Mouse (Mus musculus): Measurements from ENCODE around the gene Rbm47. TPM values are rescaled to one million over a fixed set of nuclear protein-coding genes. Genes with fewer than 3 reads are reported as not detected.

Rbm47 gene
- total RNA-seq, 2 experiments from 2014 or later = 0.68 to 5.6 TPM

GRCm38 (mm10) chr5:66135853-66136210 is 37.1 kb downstream of the Rbm47 start:
- no peak for ATAC-seq (replicated peaks; ENCODE audit: low FRiP score, poor library complexity, severe bottlenecking)

- no peak for ATAC-seq (replicated peaks; ENCODE audit: low FRiP score, poor library complexity, severe bottlenecking)
These were observed 37.6 kb downstream of the Rbm47 start for GRCm38 (mm10) chr5:66135161-66135852.

- ATAC-seq (replicated peaks; ENCODE audit: low FRiP score, poor library complexity, severe bottlenecking) = no peak
These were observed 38.3 kb downstream of the Rbm47 start for GRCm38 (mm10) chr5:66134578-66134977.

GRCm38 (mm10) chr5:66128948-66129347 is 44.0 kb downstream of the Rbm47 start:
- no peak for ATAC-seq (replicated peaks; ENCODE audit: low FRiP score, poor library complexity, severe bottlenecking)

- ATAC-seq (replicated peaks; ENCODE audit: low FRiP score, poor library complexity, severe bottlenecking) = no peak
These were observed 47.5 kb downstream of the Rbm47 start for GRCm38 (mm10) chr5:66125418-66125817.

GRCm38 (mm10) chr5:66124931-66125330 is 48.0 kb downstream of the Rbm47 start:
- ATAC-seq (replicated peaks; ENCODE audit: low FRiP score, poor library complexity, severe bottlenecking) = no peak

- no peak for ATAC-seq (replicated peaks; ENCODE audit: low FRiP score, poor library complexity, severe bottlenecking)
These were observed 48.9 kb downstream of the Rbm47 start for GRCm38 (mm10) chr5:66124089-66124400.

- ATAC-seq (replicated peaks; ENCODE audit: low FRiP score, poor library complexity, severe bottlenecking) = no peak
These were observed 49.4 kb downstream of the Rbm47 start for GRCm38 (mm10) chr5:66123295-66124088.

- ATAC-seq (replicated peaks; ENCODE audit: low FRiP score, poor library complexity, severe bottlenecking) = no peak
These were observed 51.7 kb downstream of the Rbm47 start for GRCm38 (mm10) chr5:66121255-66121654.

- ATAC-seq (replicated peaks; ENCODE audit: low FRiP score, poor library complexity, severe bottlenecking) = no peak
These were observed 58.2 kb downstream of the Rbm47 start for GRCm38 (mm10) chr5:66114751-66115150.

- ATAC-seq (replicated peaks; ENCODE audit: low FRiP score, poor library complexity, severe bottlenecking) = no peak
These were observed 58.7 kb downstream of the Rbm47 start for GRCm38 (mm10) chr5:66114208-66114607.

- ATAC-seq (replicated peaks; ENCODE audit: low FRiP score, poor library complexity, severe bottlenecking) = no peak
These were observed 60.9 kb downstream of the Rbm47 start for GRCm38 (mm10) chr5:66112059-66112458.

- no peak for ATAC-seq (replicated peaks; ENCODE audit: low FRiP score, poor library complexity, severe bottlenecking)
These were observed 66.5 kb downstream of the Rbm47 start for GRCm38 (mm10) chr5:66106372-66106771.

- no peak for ATAC-seq (replicated peaks; ENCODE audit: low FRiP score, poor library complexity, severe bottlenecking)
These were observed 67.0 kb downstream of the Rbm47 start for GRCm38 (mm10) chr5:66105946-66106345.

- ATAC-seq (replicated peaks; ENCODE audit: low FRiP score, poor library complexity, severe bottlenecking) = no peak
These were observed 67.6 kb downstream of the Rbm47 start for GRCm38 (mm10) chr5:66105366-66105765.

- no peak for ATAC-seq (replicated peaks; ENCODE audit: low FRiP score, poor library complexity, severe bottlenecking)
These were observed 69.5 kb downstream of the Rbm47 start for GRCm38 (mm10) chr5:66103386-66103785.

GRCm38 (mm10) chr5:66102821-66103220 is 70.1 kb downstream of the Rbm47 start:
- ATAC-seq (replicated peaks; ENCODE audit: low FRiP score, poor library complexity, severe bottlenecking) = no peak

GRCm38 (mm10) chr5:66101577-66101976 is 71.3 kb downstream of the Rbm47 start:
- no peak for ATAC-seq (replicated peaks; ENCODE audit: low FRiP score, poor library complexity, severe bottlenecking)

- ATAC-seq (replicated peaks; ENCODE audit: low FRiP score, poor library complexity, severe bottlenecking) = no peak
These were observed 72.6 kb downstream of the Rbm47 start for GRCm38 (mm10) chr5:66100322-66100721.

GRCm38 (mm10) chr5:66098094-66098871 is 74.6 kb downstream of the Rbm47 start:
- no peak for ATAC-seq (replicated peaks; ENCODE audit: low FRiP score, poor library complexity, severe bottlenecking)

- ATAC-seq (replicated peaks; ENCODE audit: low FRiP score, poor library complexity, severe bottlenecking) = no peak
These were observed 76.8 kb downstream of the Rbm47 start for GRCm38 (mm10) chr5:66096081-66096480.
